Mouse (Mus musculus) left cerebral cortex, postnatal 10 days (tissue): ENCODE measurements at regions not wholly inside any gene's neighbourhood (a gene's known extent, or its start where the extent isn't known, plus 50 kb on each side); places are given as distances from the start of the nearest gene placed in this dataset.

ENCODE experiments used
- DNase-seq, 2 experiments: peaks; one replicate each; pipeline ENCODE4 v3.0.0; 2021 to 2022; ENCODE audit warnings: low spot score in 2 of 2, mixed read lengths in 1 of 2; ENCODE audit errors: extremely low spot score in 1 of 2
- intact Hi-C: fragments of 180-260 bp; cut with DNase I; formaldehyde crosslinking; loops from one replicate; pipeline ENCODE4 v1.15.1; 2025

DNA sequence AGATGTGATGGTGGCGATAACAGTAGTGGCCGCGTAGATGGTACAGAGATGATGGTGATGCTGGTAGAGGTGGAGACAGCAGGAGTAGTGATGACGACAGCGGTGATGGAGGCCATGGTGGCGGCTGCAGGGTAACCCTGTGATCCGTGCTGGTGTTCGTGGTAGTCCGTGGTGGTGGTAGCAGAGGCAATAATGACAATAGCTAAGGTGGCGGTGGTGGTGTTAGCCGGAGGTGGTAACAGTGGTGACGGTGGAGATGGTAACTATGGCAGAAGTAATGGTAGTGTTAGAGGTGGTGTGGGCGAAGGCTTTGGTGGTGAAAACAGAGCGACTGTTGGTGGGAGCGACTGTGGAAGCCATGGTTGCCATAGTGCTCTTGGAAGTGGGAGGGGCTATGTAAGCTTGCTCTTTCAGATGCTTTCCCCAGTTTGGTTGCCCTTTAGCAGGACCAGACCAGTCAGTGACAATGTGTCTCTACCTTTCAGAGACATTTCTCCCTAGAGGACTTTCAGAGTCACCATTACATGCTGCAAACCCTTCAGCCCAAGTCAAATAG, 64.7 kb upstream of the Rgma start:
- DNase-seq = no peak
- intact Hi-C loops = no loop called here

DNA sequence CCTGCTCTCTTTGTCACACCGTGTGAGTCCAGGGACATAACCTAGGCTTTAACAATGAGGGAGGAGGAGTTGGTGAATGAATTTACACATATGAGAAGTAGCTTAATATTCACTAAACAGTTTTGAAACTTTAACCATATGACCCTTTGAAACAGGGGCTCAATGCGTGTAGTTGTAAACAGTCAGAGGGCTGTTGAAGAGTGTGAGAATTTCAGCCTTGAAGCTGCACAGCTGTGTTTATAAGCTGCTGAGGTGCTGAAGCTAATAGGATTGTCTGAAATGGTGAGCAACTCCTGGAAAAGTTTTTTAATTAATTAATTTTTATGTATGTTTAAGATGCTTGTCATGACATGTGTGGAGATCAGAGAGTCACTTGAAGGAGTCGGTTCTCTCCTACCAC, 59.8 kb upstream of the Rgma start:
- intact Hi-C loops = no loop called here

DNA sequence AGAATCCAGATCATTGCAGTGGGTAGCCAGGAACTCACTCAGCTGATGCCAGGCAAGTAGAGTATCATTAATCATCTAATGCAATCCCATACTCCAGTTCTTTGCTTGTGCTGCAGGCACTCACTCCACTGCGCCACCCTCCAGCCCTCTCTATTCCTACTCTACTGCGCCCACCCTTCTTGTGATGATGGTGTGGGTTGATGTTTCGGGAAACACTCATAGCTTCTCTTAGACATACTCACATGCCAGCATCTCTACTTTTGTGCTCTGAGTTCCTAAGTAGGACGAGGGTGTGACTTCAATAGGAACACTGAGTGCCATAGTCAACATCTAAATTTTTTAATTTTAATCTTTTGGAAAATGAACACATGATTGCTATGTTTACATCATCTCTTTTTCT, 57.7 kb upstream of the Rgma start:
- intact Hi-C loops = no loop called here
- no peak for DNase-seq

More for the DNA sequence above, 59.8 kb upstream of the Rgma start:
- no peak for DNase-seq

DNA sequence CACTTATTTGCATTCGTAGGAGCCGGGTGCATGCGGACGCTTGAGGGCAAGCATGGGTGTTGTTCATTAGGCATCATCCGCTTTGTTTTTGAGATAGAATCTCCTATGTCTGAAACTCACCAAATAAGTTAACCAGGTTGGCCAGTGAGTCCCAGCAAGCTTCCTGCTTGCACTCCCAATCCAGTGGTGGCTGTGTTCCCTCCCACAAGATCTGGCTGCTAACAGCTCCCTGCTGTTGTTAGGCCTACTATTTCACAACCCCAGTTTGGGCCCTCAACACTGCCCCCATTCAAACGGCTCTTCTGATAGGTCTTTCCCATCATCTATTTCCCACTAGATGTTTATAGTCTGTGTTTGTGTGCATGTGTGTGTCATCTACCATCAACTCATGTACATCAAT, 56.3 kb upstream of the Rgma start:
- intact Hi-C loops = no loop called here
- no peak for DNase-seq

DNA sequence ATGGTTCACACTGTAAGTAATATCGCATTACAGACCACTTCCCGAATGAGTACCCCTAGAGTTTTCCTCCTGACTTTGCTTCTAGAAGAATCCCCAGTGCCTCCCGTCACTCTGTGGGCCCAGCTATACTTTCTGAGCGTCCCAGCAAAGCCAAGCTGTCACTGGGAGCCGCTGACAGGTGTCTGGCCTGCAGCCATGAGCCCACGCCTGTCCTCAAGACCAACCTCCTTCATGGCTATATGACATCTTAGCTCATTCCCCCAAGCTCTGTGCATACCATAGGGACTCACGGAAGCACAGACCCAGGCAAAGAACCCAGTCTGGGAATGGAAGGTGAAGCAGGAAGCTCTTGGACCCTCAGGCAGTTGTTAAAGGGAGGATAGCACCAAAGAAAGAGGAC, 55.3 kb upstream of the Rgma start:
- DNase-seq = no peak
- intact Hi-C loops = no loop called here

DNA sequence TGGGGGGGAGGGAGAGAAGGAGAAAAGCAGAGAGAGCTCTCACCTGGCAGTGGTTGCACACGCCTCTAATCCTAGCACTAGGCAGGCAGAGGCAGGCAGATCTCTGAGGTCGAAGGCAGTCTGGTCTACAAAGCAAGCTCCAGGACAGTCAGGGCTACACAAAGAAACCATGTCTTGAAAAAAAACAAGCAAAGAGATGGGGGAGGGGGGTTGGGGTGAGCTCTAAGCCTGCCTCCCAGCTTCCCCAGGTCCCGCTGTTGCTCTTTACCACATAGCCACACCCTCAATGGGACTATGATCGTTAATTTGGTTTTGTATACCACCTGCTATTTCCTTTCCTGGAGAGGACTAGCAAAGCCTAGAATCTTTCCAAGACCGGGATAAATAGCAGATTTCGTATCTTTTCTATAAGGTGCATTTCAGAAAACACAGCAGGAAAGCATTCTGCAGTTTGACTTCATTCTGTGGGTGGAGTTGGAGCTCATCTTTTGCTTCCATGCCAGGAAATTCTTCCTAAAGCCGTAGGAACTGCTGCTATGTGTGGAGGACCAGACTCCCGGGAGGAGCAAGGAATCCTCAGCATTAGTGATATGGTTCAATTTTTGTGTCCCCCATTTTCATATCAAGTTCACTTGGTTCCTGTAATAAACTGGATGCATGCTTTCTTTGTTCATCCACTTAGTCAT, 52.7 kb upstream of the Rgma start:
- intact Hi-C loops = no loop called here
- DNase-seq = no peak

DNA sequence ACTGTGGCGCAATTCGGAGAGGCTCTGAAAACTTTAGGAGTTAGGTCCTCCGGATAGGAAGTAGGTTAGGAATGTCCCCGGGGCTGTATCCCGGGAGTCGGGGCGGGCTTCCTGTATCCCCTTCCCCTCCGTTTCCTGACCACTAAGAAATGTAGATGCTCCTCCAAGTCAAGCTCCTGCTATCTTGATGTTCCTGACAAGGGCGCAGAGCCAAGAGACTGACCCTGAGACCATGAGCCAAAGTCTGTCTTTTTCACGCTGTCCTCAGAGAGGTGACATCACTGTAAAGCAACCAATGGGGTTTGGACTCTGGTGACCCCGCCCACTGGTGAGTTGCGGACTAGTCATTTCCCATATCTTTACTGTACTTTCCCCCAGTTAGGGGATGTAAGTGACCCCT, 51.8 kb upstream of the Rgma start:
- intact Hi-C loops = no loop called here
- no peak for DNase-seq

DNA sequence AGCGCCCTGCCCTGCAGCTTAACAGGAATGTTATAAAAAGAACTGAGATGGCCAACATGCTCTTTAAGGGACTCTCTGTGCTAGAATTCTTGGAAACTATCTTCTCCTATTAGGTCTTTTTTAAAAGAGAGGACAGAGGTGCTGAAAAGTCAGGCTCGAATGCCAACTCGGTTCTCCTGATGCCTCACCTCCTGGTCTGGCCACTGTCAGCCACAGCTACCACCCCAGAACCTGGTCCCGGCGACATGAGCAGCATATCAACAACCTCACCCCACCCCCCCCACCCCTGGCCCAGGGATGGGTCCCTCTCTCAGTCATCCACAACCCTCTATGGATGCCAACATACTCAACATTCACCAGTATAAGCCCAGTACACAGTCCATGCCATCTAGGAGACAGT, 49.8 kb upstream of the Rgma start:
- DNase-seq = no peak
- intact Hi-C loops = loop anchor here (5.0 kb wide), 1 partner anchor 47 kb away; no protein-coding TSS in a partner anchor
